Mouse (Mus musculus) myocyte (in vitro differentiated cells): ENCODE data around the gene Cbl. TPM values are rescaled to one million over a fixed set of nuclear protein-coding genes. Genes with fewer than 3 reads are reported as not detected.

Source experiments
- H3K27me3 ChIP-seq: one replicate; pipeline ENCODE4 v1.6.1; 2011; ENCODE audit not compliant: control insufficient read depth, insufficient read depth, insufficient read length
- H3K36me3 ChIP-seq: one replicate; pipeline ENCODE4 v1.6.1; 2011; ENCODE audit not compliant: control insufficient read depth, insufficient read depth
- H3K4me2 ChIP-seq: one replicate; pipeline ENCODE4 v1.6.1; 2011; ENCODE audit warnings: low read depth, control low read depth
- H3K4me3 ChIP-seq: one replicate; pipeline ENCODE4 v1.5.1; 2011; ENCODE audit warnings: mild to moderate bottlenecking, control low read depth, moderate library complexity
- H3K79me2 ChIP-seq: one replicate; pipeline ENCODE4 v1.6.1; 2011; ENCODE audit not compliant: control insufficient read depth, insufficient read depth
- H3ac ChIP-seq: one replicate; pipeline ENCODE4 v1.6.1; 2011; ENCODE audit not compliant: control insufficient read depth, insufficient read length
- CEBPB ChIP-seq: IDR thresholded peaks from 2 replicates; pipeline ENCODE4 v1.6.1; 2011; ENCODE audit warnings: mild to moderate bottlenecking, moderate library complexity; ENCODE audit not compliant: poor library complexity, insufficient read depth, severe bottlenecking
- E2F4 ChIP-seq: IDR thresholded peaks from one replicate; pipeline ENCODE4 v1.6.1; 2011; ENCODE audit warnings: mild to moderate bottlenecking, control low read depth, moderate library complexity; ENCODE audit not compliant: insufficient read depth
- MAX ChIP-seq: IDR thresholded peaks from one replicate; pipeline ENCODE4 v1.6.1; 2011; ENCODE audit warnings: low read depth, mild to moderate bottlenecking, control low read depth
- MYOD1 ChIP-seq, 3 experiments: IDR thresholded peaks; one replicate each; pipeline ENCODE4 v1.6.1; 2011; ENCODE audit warnings: control low read depth in 2 of 3, low read depth in 2 of 3, mild to moderate bottlenecking in 2 of 3, moderate library complexity in 1 of 3; ENCODE audit not compliant: insufficient read length in 2 of 3, control insufficient read depth in 1 of 3
- MYOG ChIP-seq, 3 experiments: IDR thresholded peaks; one replicate each; pipeline ENCODE4 v1.6.1; 2011; ENCODE audit warnings: control low read depth in 2 of 3, low read depth in 2 of 3, mild to moderate bottlenecking in 2 of 3; ENCODE audit not compliant: insufficient read length in 2 of 3, control insufficient read depth in 1 of 3, insufficient read depth in 1 of 3
- POLR2A ChIP-seq: IDR thresholded peaks from one replicate; pipeline ENCODE4 v1.6.1; 2011; ENCODE audit warnings: low read depth, mild to moderate bottlenecking, control low read depth, moderate library complexity; ENCODE audit not compliant: insufficient read length
- POLR2AphosphoS2 ChIP-seq: IDR thresholded peaks from one replicate; pipeline ENCODE4 v1.6.1; 2011; ENCODE audit warnings: low read depth, control low read depth; ENCODE audit not compliant: insufficient read length
- REST ChIP-seq: IDR thresholded peaks from one replicate; pipeline ENCODE4 v1.6.1; 2011; ENCODE audit warnings: mild to moderate bottlenecking, control low read depth, moderate library complexity; ENCODE audit not compliant: insufficient read depth, insufficient read length
- SRF ChIP-seq: IDR thresholded peaks from one replicate; pipeline ENCODE4 v1.6.1; 2011; ENCODE audit warnings: low read depth; ENCODE audit not compliant: control insufficient read depth, insufficient read length
- TCF12 ChIP-seq: IDR thresholded peaks from one replicate; pipeline ENCODE4 v1.6.1; 2011; ENCODE audit warnings: mild to moderate bottlenecking, control low read depth; ENCODE audit not compliant: poor library complexity, insufficient read depth, severe bottlenecking
- TCF3 ChIP-seq: IDR thresholded peaks from one replicate; pipeline ENCODE4 v1.6.1; 2011; ENCODE audit warnings: low read depth, control low read depth; ENCODE audit not compliant: insufficient read length
- USF1 ChIP-seq: IDR thresholded peaks from one replicate; pipeline ENCODE4 v1.6.1; 2011; ENCODE audit warnings: low read depth, mild to moderate bottlenecking, control low read depth, moderate library complexity
- polyA plus RNA-seq: library from polyadenylated mRNA; unstranded; fragments of >200 nt; fragmentation: generic; extraction: Trizol; gene quantifications from one replicate; pipeline ENCODE4 v1.2.1, GENCODE M21; 2012; ENCODE audit warnings: missing spikeins

The Cbl gene
- polyA plus RNA-seq, 1 experiment = 4.5 TPM

DNA sequence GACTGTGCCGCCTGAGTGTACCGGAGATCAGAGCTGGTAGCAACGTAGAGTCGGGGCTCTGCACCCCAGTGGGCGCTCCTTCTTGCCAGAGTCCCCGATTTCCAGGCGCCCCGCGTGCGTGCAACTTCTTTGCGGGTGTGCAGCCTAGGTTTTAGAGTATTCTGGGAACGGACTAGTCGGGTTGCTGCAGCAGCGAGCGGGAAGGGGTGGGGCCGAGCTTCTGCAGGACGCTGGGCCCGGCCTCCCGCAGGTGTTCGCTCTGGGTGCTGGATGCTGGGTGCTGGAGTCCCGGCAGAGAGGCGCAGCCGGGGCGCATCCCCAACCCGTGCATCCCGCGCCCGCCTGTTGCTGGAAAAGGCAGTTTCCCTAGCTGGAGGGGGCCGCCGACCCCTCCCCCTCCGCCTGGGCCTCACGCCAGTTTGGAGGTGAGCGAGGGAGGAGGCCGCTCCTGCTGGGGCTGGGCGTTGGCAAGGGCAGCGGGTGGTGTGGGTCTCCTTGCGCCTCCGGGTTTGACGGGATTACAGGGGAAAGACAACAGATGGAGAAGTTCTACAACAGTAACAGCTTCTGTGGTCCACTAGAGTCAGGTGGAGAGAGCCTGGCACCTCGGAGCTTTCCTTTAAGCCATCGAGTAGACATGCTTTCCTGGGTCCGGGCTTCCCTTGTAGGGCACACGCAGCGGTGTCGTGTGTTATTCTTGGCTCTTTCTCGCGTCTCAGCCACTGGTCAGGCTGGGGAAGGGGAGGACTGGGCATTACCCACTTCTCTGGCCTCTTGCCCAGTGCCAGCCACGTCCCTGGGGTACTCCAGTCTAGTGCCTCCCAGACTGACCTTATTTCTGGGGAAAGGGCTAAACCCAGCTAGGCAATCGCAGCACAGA, 98.8 kb downstream of the Cbl start:
- H3K79me2 ChIP-seq = no peaks in the 10 kb centered on the region
- H3K4me2 ChIP-seq = peak overlapping the region; percentile 94
- peak overlapping the region; percentile 24 for H3K4me3 ChIP-seq
- no peaks in the 10 kb centered on the region for H3K27me3 ChIP-seq
- H3K36me3 ChIP-seq = no peaks in the 10 kb centered on the region
- TF ChIP-seq POLR2A (no peak), SRF (no peak), REST (no peak), USF1 (no peak), TCF12 (no peak), MYOD1 (IDR thresholded peaks at IDR 0.05; ENCODE audit: control insufficient read depth in 1 of 3, insufficient read length in 2 of 3, low read depth in 2 of 3) (no peak), MYOG (IDR thresholded peaks at IDR 0.05; ENCODE audit: control insufficient read depth in 1 of 3, insufficient read depth in 1 of 3, insufficient read length in 2 of 3, low read depth in 2 of 3) (no peak), TCF3 (no peak), E2F4 (no peak), CEBPB (no peak), MAX (no peak)
- H3ac ChIP-seq = peak overlapping the region; percentile 1

DNA sequence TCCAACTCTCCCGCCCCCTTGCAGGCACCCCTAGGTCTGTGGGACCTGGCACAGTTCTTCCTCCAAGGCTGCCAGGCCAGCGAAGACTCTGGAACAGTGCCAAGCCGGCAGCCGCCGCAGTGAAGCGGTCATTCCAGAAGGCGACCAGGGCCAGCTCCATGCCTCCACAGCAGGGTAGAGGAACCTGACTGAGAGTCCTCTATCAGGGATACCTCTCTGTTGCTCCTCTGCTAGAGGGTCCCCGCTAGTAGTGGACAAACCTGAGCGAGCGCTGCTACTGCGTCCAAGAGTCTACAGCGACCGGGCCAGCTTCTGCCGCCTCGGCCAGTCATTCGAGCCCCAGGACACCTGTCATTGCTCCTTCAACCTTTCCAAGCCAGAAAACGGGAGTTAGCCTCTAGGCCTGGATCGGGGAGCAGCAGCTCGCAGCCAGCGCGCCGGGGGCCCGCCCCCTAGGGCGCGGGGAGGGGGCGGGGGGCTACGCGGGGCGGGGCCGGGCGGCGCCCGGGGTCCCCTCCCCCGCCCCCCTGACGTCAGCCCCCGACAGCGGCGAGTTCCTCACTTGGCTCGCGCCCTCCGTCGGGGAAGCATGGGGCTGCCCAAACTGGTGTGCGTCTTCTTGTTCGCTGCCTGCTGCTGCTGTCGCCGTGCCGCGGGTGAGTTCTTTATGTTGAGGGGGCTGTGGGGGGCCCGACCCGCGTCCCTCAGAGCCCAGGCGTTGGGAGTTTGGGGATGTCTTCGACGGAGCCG, 99.6 kb downstream of the Cbl start, which contains the start of gene Mcam:
Gene Mcam (plus strand): TSS at position 369 of the 750 bp plus-strand sequence.
- TF ChIP-seq POLR2A (peak; percentile 59), MYOD1 (IDR thresholded peaks at IDR 0.05; ENCODE audit: control insufficient read depth in 1 of 3, insufficient read length in 2 of 3, low read depth in 2 of 3) (peak in 2 of 3 experiments; percentile 20 to 57), POLR2AphosphoS2 (peak; percentile 27), SRF (no peak), REST (no peak), TCF3 (no peak), MYOG (IDR thresholded peaks at IDR 0.05; ENCODE audit: control insufficient read depth in 1 of 3, insufficient read depth in 1 of 3, insufficient read length in 2 of 3, low read depth in 2 of 3) (peak in 1 of 3 experiments; percentile 3)
- Histone ChIP-seq H3K4me2 (peak within 1 kb of the TSS; percentile 94), H3K27me3 (no peaks in the 10 kb centered on the region), H3K79me2 (no peaks in the 10 kb centered on the region), H3ac (peak within 1 kb of the TSS; percentile 1), H3K36me3 (no peaks in the 10 kb centered on the region), H3K4me3 (peak within 1 kb of the TSS; percentile 24)

DNA sequence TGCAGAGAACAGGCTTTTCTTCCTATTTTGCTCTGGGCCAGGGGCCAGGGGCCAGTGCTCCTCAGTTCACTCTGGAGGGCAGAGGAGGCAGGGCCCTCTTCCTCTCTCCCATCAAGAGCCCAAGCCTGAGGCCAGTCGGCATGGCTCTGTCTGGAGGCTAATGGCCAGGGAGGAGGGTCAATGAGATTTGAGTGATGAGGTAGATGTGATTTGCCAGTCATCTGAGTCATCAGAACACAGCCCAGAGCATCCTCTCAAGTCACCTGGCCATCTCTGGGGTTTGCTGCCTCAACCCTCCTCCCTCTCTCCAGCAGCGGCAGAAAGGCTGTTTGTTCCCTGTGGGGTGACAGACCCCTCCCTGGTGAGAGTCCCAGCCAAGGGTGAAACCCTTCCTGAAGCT, 100.6 kb downstream of the Cbl start:
- no peak overlapping the region for H3K4me3 ChIP-seq
- H3ac ChIP-seq = no peak overlapping the region
- H3K4me2 ChIP-seq = no peak overlapping the region
- no peaks in the 10 kb centered on the region for H3K36me3 ChIP-seq
- no peaks in the 10 kb centered on the region for H3K79me2 ChIP-seq
- TF ChIP-seq POLR2AphosphoS2 (no peak), USF1 (no peak), E2F4 (no peak), SRF (no peak), MYOG (IDR thresholded peaks at IDR 0.05; ENCODE audit: control insufficient read depth in 1 of 3, insufficient read depth in 1 of 3, insufficient read length in 2 of 3, low read depth in 2 of 3) (no peak), TCF3 (no peak), CEBPB (no peak), TCF12 (no peak), REST (no peak), MYOD1 (IDR thresholded peaks at IDR 0.05; ENCODE audit: control insufficient read depth in 1 of 3, insufficient read length in 2 of 3, low read depth in 2 of 3) (no peak), POLR2A (no peak)
- no peaks in the 10 kb centered on the region for H3K27me3 ChIP-seq

DNA sequence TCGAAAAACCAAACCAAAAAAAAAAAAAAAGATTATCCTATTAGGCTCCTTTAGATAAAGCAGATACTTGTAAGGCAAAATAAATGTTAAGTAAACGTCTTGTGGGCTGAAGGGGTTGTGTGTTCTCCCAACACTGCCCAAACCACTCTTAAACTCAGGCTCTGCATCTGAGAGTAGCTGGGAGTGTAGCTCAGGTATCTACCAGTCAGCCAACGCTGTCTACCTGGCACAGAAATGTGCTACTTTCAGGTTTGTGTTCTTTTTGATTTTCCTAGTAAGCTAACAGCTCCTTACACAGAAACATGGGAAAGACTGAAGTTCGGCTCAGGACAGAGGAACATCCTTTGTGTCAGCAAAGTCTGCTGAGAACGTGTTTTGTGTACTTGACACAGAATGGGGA, 101.6 kb downstream of the Cbl start:
- no peaks in the 10 kb centered on the region for H3K27me3 ChIP-seq
- no peaks in the 10 kb centered on the region for H3K36me3 ChIP-seq
- H3K79me2 ChIP-seq = no peaks in the 10 kb centered on the region
- TF ChIP-seq E2F4 = no peak
- TF ChIP-seq CEBPB = no peak
- no peak for TF ChIP-seq REST
- no peak for TF ChIP-seq TCF12
- TF ChIP-seq POLR2AphosphoS2 = no peak
- TF ChIP-seq TCF3 = no peak
- no peak for TF ChIP-seq POLR2A
- no peak for TF ChIP-seq MAX
- no peak for TF ChIP-seq SRF
- no peak for TF ChIP-seq USF1
- TF ChIP-seq MYOD1 (IDR thresholded peaks at IDR 0.05; ENCODE audit: control insufficient read depth in 1 of 3, insufficient read length in 2 of 3, low read depth in 2 of 3) = no peak
- TF ChIP-seq MYOG (IDR thresholded peaks at IDR 0.05; ENCODE audit: control insufficient read depth in 1 of 3, insufficient read depth in 1 of 3, insufficient read length in 2 of 3, low read depth in 2 of 3) = no peak
- no peak overlapping the region for H3K4me2 ChIP-seq
- no peak overlapping the region for H3ac ChIP-seq
- H3K4me3 ChIP-seq = no peak overlapping the region
